ENCODE assay signal across 9 mouse cellular contexts in genomic region chr4:150462367-150462766, GRCm38 (mm10).
DNase-seq lines count a peak whose midpoint lies in the region; ATAC-seq and TF ChIP-seq lines count a peak whose summit lies in the region.
"Had no signal": no experiment of that assay in that cellular context is flagged by ENCODE, and none has a peak within 500 bp of the region (broad histone marks: within the 10 kb centered on the region; RNA-seq: fewer than 3 reads in every experiment).

No protein-coding gene starts in this region.

- no peak overlapping the region for H3K4me2 ChIP-seq in heart, embryonic 12.5 days
- no peak overlapping the region for H3K4me2 ChIP-seq in lung, embryonic 14.5 days
- H3K4me2 ChIP-seq in stomach, embryonic 15.5 days, result 0 out of 2 replicates have a peak overlapping the region, but pooled peaks have one; percentile 8

- no peak overlapping the region for H3K27ac ChIP-seq in heart, embryonic 10.5 days
- peak overlapping the region; percentile 10 for H3K27ac ChIP-seq in heart, embryonic 12.5 days (ENCODE audit: poor library complexity, severe bottlenecking)
- H3K27ac ChIP-seq in lung, embryonic 14.5 days (ENCODE audit: low read depth), result peak overlapping the region; percentile 73
- peak overlapping the region; percentile 64 for H3K27ac ChIP-seq in stomach, embryonic 15.5 days

- WGBS in heart, embryonic 10.5 days, result 79% methylated on average over 4 of the region's 4 CpGs
- WGBS in heart, embryonic 12.5 days, result 54% methylated on average over 4 of the region's 4 CpGs
- 42% methylated on average over 4 of the region's 4 CpGs for WGBS in lung, embryonic 14.5 days
- WGBS in stomach, embryonic 15.5 days, result 29% methylated on average over 4 of the region's 4 CpGs

- no peaks in the 10 kb centered on the region for H3K9me3 ChIP-seq in heart, embryonic 10.5 days
- H3K9me3 ChIP-seq in heart, embryonic 12.5 days (replicated peaks), result no peaks in the 10 kb centered on the region
- no peaks in the 10 kb centered on the region for H3K9me3 ChIP-seq in lung, embryonic 14.5 days (ENCODE audit: low read depth, low read length)
- no peaks in the 10 kb centered on the region for H3K9me3 ChIP-seq in stomach, embryonic 15.5 days

- no peak overlapping the region for H3K9ac ChIP-seq in heart, embryonic 12.5 days
- H3K9ac ChIP-seq in lung, embryonic 14.5 days, result no peak overlapping the region
- no peak overlapping the region for H3K9ac ChIP-seq in stomach, embryonic 15.5 days

- no peak for TF ChIP-seq CTCF in lung, embryonic 14.5 days (IDR thresholded peaks at IDR 0.05; ENCODE audit: low read depth)

- H3K4me1 ChIP-seq in heart, embryonic 10.5 days, result peaks cover 60% of the 10 kb centered on the region
- peaks cover 69% of the 10 kb centered on the region for H3K4me1 ChIP-seq in heart, embryonic 12.5 days (replicated peaks)
- H3K4me1 ChIP-seq in lung, embryonic 14.5 days (ENCODE audit: insufficient read depth), result peaks cover 10% of the 10 kb centered on the region; the same call in 1 of the 2 replicates
- H3K4me1 ChIP-seq in stomach, embryonic 15.5 days, result peaks cover 23% of the 10 kb centered on the region

- DNase-seq in heart, adult 18-20 months, result peak; percentile 69 to 80
- no peak for DNase-seq in heart, embryonic 10.5 days (ENCODE audit: low spot score)
- DNase-seq in brain, adult 2 months (ENCODE audit: low read depth, low spot score), result peak; percentile 78
- DNase-seq in kidney, postnatal 10 days, result peak; percentile 83
- DNase-seq in lung, embryonic 14.5 days, result peak; percentile 72
- DNase-seq in urinary bladder, adult 18-20 months (ENCODE audit: low spot score in 2 of 2), result no peak

- H3K36me3 ChIP-seq in heart, embryonic 10.5 days, result no peaks in the 10 kb centered on the region
- no peaks in the 10 kb centered on the region for H3K36me3 ChIP-seq in heart, embryonic 12.5 days
- H3K36me3 ChIP-seq in lung, embryonic 14.5 days (ENCODE audit: insufficient read depth), result no peaks in the 10 kb centered on the region
- H3K36me3 ChIP-seq in stomach, embryonic 15.5 days, result no peaks in the 10 kb centered on the region

- no peaks in the 10 kb centered on the region for H3K27me3 ChIP-seq in heart, embryonic 10.5 days (ENCODE audit: insufficient read depth, poor library complexity, severe bottlenecking)
- no peaks in the 10 kb centered on the region for H3K27me3 ChIP-seq in heart, embryonic 12.5 days (replicated peaks)
- no peaks in the 10 kb centered on the region for H3K27me3 ChIP-seq in lung, embryonic 14.5 days (ENCODE audit: insufficient read depth, low read length)
- H3K27me3 ChIP-seq in stomach, embryonic 15.5 days (replicated peaks), result no peaks in the 10 kb centered on the region
- H3K27me3 ChIP-seq: CH12.LX had no signal

- H3K4me3 ChIP-seq in heart, embryonic 10.5 days, result no peak overlapping the region
- no peak overlapping the region for H3K4me3 ChIP-seq in heart, embryonic 12.5 days
- H3K4me3 ChIP-seq in lung, embryonic 14.5 days (ENCODE audit: low read depth, low read length), result no peak overlapping the region
- H3K4me3 ChIP-seq in stomach, embryonic 15.5 days (replicated peaks), result no peak overlapping the region

- no peak for ATAC-seq in heart, embryonic 12.5 days (ENCODE audit: insufficient number of reproducible peaks, low FRiP score)
- no peak for ATAC-seq in lung, embryonic 14.5 days (ENCODE audit: insufficient read depth)
- ATAC-seq in stomach, embryonic 15.5 days (ENCODE audit: insufficient read depth, low FRiP score, low read depth), result no peak

Comparison
In these comparisons a context has a peak if more than half of its experiments do, and no peak if none do; other contexts are left out.
1. DNase-seq: peak in heart, adult 18-20 months (2 of 2), brain, adult 2 months (single experiment), kidney, postnatal 10 days (single experiment) and lung, embryonic 14.5 days (single experiment); none in heart, embryonic 10.5 days (single experiment) and urinary bladder, adult 18-20 months (0 of 2).